Mouse (Mus musculus): ENCODE measurements around the gene Knl1. TPM values are rescaled to one million over a fixed set of nuclear protein-coding genes. Genes with fewer than 3 reads are reported as not detected.

Knl1 gene
- total and polyA plus RNA-seq, 3 experiments = 18.6 to 160 (median 23.2) TPM

DNA sequence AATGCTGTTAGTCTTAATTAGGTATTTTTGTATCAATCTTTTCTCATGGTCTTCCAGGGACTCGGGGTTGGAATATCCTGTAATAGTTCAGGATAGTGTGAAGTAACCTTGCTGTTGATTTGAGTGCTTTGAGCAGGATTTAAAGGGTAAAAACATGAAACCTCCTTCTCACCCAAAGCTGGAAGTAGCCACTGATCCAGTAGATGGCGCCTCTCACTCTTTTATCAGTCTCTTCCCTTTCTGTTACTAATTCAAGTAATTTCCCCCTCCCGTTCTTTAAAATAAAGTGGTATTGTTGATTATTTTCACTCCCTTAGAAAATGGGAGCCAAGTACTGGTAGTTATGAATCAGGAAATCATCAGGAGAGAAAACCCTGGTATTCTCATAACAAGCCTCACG lies 6.0 kb upstream of the Knl1 start (continued):
- TF ChIP-seq MYB (IDR thresholded peaks at IDR 0.05; ENCODE audit: low read depth, low read length) = no peak
- TF ChIP-seq CTCF (IDR thresholded peaks at IDR 0.05 in 2 of 3, conservative IDR thresholded peaks at IDR 0.05 in 1 of 3; ENCODE audit: control insufficient read depth in 1 of 3, insufficient read depth in 1 of 3, low read depth in 2 of 3, low read length in 3 of 3, poor library complexity in 1 of 3, severe bottlenecking in 1 of 3) = peak; percentile 38 to 72 (median 64); a peak in 5 of 6 replicates
- no peak for TF ChIP-seq CHD1 (IDR thresholded peaks at IDR 0.05; ENCODE audit: low read depth, low read length)
- no peak for TF ChIP-seq JUND (IDR thresholded peaks at IDR 0.05; ENCODE audit: low read depth, low read length)
- TF ChIP-seq TAL1 (IDR thresholded peaks at IDR 0.05; ENCODE audit: low read length) = no peak
- no peak for TF ChIP-seq NELFE (IDR thresholded peaks at IDR 0.05; ENCODE audit: low read depth, low read length)
- TF ChIP-seq USF2 (IDR thresholded peaks at IDR 0.05; ENCODE audit: borderline replicate concordance in 1 of 2, insufficient read depth in 1 of 2, low read depth in 1 of 2, low read length in 2 of 2) = no peak
- no peak for TF ChIP-seq TBP (IDR thresholded peaks at IDR 0.05; ENCODE audit: low read depth, low read length)
- no peak for TF ChIP-seq TCF12 (IDR thresholded peaks at IDR 0.05; ENCODE audit: low read depth, low read length)
- peak; percentile 62 for TF ChIP-seq SMC3 (IDR thresholded peaks at IDR 0.05; ENCODE audit: low read depth, low read length)
- no peak for TF ChIP-seq GATA1 (IDR thresholded peaks at IDR 0.05; ENCODE audit: low read depth, low read length)
- TF ChIP-seq UBTF (IDR thresholded peaks at IDR 0.05; ENCODE audit: borderline replicate concordance, insufficient read depth, low read depth, low read length) = no peak
- TF ChIP-seq ZMIZ1 (IDR thresholded peaks at IDR 0.05; ENCODE audit: low read depth, low read length) = no peak
- TF ChIP-seq MYC (IDR thresholded peaks at IDR 0.05; ENCODE audit: low read depth, low read length) = no peak
- no peak for TF ChIP-seq E2F4 (IDR thresholded peaks at IDR 0.05; ENCODE audit: borderline replicate concordance, low read depth, low read length)
- TF ChIP-seq ELF1 (IDR thresholded peaks at IDR 0.05; ENCODE audit: low read depth, low read length) = no peak
- no peak for TF ChIP-seq MXI1 (IDR thresholded peaks at IDR 0.05; ENCODE audit: low read depth, low read length)
- no peak for TF ChIP-seq MEF2A (IDR thresholded peaks at IDR 0.05; ENCODE audit: extremely low read depth, insufficient replicate concordance, low read depth, low read length, poor library complexity, severe bottlenecking)
- TF ChIP-seq POLR2AphosphoS2 (IDR thresholded peaks at IDR 0.05; ENCODE audit: low read length) = no peak
- peak; percentile 54 for TF ChIP-seq RAD21 (IDR thresholded peaks at IDR 0.05; ENCODE audit: low read depth, low read length)
- TF ChIP-seq EP300 (IDR thresholded peaks at IDR 0.05; ENCODE audit: low read depth in 1 of 2, low read length in 2 of 2) = no peak

DNA sequence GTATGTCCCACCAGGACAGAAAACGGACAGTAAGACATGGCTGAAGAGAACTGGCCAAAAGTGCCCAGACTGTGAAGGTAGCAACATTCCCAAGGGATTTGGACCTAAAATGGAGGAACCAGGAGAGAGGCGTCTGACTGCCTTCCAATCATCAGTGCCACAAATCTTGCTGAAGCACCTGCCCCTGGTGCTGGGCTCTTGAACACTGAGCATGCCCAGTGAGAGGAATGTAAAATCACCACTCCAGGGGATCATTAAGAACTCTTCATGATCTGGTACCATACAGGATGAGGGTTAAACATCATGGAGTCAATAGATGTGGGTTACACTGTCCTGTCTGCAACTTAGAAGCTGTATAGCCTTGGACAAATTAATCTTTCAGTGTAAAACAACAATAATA lies 1.8 kb upstream of the Knl1 start:
- no peak for TF ChIP-seq JUND (IDR thresholded peaks at IDR 0.05; ENCODE audit: low read depth, low read length)
- no peak for TF ChIP-seq ZC3H11A (IDR thresholded peaks at IDR 0.05; ENCODE audit: low read depth, low read length)
- peak; percentile 54 for TF ChIP-seq NRF1 (IDR thresholded peaks at IDR 0.05; ENCODE audit: insufficient read depth, low read depth, low read length, poor library complexity, severe bottlenecking)
- H3K4me3 ChIP-seq (ENCODE audit: control insufficient read depth in 1 of 2, insufficient read depth in 1 of 2, low read depth in 2 of 2, low read length in 2 of 2) = no peak overlapping the region
- peaks cover 0 to 12% of the 10 kb centered on the region in 2 experiments; a peak in 2 of 4 replicates for H3K36me3 ChIP-seq (ENCODE audit: control insufficient read depth in 1 of 2, insufficient read depth in 2 of 2, low read length in 2 of 2)
- H3K9me3 ChIP-seq (replicated peaks; ENCODE audit: insufficient read depth, low read length) = no peaks in the 10 kb centered on the region
- peaks cover 25% of the 10 kb centered on the region for H3K79me2 ChIP-seq (ENCODE audit: control insufficient read depth, insufficient read depth, low read length, poor library complexity)
- H3K27ac ChIP-seq (ENCODE audit: control insufficient read depth, low read depth, low read length) = no peak overlapping the region
- no peak overlapping the region for H3K9ac ChIP-seq (ENCODE audit: control insufficient read depth, low read depth, low read length, poor library complexity, severe bottlenecking)
- H3K27me3 ChIP-seq (ENCODE audit: control insufficient read depth in 1 of 2, insufficient read depth in 2 of 2, low read length in 2 of 2) = no peaks in the 10 kb centered on the region
- H3K4me1 ChIP-seq (ENCODE audit: control insufficient read depth in 1 of 2, insufficient read depth in 2 of 2, low read length in 2 of 2) = peaks cover 3 to 5% of the 10 kb centered on the region in 2 experiments
- DNase-seq (ENCODE audit: low read depth, low spot score) = no peak
